Mouse (Mus musculus): ENCODE data around the gene Ets1. TPM values are rescaled to one million over a fixed set of nuclear protein-coding genes. Genes with fewer than 3 reads are reported as not detected.

The Ets1 gene
- total RNA-seq, 1 experiment from 2014 or later, result 744 TPM

DNA sequence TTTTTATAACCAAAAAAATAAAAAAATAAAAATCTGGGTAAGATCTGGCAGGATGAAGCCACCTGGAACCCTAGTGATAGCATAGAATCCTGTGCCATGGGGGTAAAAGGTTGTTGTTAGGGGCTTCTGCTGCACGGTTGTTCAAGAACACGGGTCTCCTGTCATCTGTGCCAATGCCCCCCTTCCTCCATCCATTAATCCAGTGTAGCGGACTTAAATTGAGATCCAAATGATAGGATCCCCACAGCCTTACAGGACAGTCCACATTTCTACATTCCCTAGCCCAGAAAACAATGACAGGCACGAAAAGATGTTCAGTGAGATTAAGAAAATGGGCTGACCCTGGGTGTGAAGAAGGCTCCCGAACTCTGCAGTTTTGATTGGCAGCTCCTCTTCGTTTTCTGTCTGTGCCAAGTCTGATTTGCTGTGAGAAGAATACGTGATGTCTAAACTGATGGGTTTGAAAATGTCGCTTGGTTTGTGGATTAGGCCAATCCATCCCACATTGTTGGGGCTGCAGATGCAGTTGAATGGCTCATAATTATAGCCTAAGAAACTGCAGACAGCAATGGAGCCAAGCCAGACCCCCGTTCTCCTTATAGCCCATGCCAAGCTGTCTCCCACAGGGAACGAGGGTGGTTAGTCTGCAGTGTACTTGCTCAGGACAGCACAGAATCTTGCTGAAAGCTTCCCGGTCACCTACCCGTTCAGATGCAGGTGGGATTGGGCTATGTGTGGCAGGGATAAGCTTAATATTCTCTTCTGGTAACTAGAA, 55.3 kb downstream of the Ets1 start:
- ATAC-seq (ENCODE audit: extremely low read depth, insufficient number of reproducible peaks, low FRiP score, poor library complexity, severe bottlenecking), result no peak

DNA sequence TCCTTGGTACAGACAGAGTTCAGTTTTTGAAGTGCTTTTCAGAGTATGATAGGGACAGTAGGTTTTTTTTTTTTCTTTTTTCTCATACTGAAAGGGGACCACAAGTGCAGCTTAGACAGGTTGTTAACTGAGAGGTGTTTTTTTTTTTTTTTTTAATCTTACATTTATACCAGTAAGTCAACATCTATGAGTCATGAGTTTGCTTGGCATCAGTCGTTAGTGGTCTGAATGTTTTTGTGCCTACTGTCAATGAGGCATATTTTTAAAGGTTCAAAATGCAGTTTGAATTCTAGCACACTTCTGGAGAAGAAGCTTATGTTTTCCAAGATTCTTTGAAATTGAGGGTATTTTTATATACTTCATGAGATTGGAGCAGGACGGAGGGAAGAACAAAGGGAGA, 56.9 kb downstream of the Ets1 start:
- ATAC-seq (ENCODE audit: extremely low read depth, insufficient number of reproducible peaks, low FRiP score, poor library complexity, severe bottlenecking), result no peak

DNA sequence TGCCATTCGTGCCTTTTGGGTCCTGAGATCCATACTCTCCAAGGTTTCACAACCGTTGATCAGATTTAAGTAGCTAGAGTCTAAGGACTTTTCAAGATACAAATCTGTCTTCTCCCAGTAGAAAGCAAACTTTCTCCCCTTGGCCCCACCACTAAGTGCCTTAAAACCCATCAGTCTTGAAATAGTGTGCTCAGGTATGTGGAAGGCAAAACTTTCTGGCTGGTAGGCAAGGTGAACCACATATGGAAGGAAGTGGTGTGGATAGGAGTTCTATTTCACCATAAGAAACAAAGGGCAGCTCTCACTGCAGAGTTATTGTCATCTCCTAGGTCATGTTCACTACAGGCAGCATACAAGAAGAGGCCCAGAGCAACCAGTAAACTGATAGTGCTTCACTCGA, 57.4 kb downstream of the Ets1 start:
- ATAC-seq (ENCODE audit: extremely low read depth, insufficient number of reproducible peaks, low FRiP score, poor library complexity, severe bottlenecking), result no peak

DNA sequence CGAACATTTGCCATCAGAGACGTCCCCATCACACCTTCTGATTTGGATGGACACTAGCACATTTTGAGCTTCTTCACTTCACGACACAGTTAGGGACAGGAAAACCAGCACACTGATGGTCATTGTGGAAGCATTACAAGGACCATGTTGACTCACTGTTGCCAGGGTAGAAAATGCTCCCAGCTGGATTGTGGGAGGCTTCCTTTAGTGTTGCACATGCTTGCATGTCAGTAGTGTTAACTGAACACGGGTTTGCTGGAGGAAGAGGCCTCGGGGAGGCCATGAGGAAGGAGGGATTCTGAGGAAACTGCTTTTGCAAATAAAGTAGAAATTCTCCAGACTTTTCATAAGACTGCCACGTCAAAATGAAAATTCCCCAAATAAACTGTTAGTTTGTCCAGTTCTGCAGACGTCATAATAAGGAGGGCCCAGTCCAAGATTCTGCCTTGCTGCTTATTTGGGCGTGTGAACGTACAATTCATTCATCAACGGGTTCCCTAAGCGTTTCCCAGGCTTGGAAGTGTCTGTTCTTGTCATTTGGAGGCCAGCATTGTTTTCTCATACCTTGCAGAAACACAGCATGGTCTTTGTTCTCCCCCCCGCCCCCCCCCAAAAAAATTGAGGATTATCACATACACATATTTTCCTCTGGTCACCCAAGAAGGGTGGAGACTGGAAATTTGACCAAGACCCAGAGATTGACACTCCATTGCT, 58.2 kb downstream of the Ets1 start:
- ATAC-seq (ENCODE audit: extremely low read depth, insufficient number of reproducible peaks, low FRiP score, poor library complexity, severe bottlenecking), result no peak

DNA sequence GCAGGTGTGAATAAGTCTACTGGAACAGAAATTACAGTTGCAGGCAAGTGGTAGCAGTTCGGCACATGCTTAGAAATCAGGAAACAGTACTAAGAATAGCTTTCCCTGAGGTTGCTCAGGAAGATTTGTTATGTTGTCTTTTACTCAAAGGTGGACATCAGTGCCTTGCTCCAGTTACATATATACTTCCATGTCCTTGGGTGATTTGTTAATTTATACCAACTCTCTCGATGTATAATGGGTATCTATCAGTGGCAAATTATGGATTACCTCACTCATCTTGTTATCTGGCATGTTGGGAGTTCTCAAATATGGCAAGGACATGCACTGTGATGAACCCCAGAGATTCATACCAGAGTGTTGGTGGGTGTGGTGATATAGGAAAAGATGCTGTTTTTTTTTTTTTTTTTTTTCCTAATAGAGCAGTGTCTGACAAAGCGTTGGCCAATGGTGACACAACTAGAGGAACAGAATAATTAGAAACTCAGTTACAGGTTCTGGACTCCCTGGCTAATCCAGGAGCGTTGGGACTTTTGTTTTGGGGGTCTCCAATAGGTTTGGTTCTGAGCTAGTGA, 59.0 kb downstream of the Ets1 start:
- no peak for ATAC-seq (ENCODE audit: extremely low read depth, insufficient number of reproducible peaks, low FRiP score, poor library complexity, severe bottlenecking)

DNA sequence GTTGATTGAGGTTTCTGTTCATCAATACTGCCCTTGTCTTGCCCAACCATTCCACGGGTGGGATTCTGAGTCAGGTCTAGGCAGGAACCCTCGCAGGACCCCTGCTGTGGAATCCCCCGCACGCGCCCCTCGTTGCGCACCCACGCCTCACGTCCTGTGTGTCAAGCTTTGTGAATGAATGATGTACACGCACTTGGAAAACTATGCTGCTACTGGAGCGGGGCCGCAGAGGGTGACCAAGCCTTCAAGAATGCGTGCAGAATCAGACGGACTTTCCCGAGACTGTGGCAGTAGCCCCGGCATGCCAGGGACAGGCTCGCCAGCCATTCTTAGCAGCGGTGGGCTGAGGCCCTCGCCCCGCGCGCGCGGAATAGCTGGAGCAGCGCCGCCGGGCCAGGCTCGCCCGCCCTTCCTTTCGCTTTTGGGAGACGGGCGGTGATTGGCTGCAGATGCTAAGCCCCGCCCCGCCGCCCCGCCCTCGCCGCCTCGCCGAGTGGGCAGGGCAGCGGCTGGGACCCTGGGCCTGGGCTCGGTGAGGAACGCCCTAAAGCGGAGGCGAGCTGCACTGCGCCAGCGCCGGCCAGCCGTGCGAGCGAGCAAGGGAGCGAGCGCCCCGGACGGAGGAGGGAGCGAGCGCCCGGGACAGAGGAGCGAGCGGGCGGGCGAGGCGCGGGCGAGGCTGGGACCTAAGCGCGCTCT, 59.6 kb downstream of the Ets1 start:
- peak; percentile 83 for ATAC-seq (ENCODE audit: extremely low read depth, insufficient number of reproducible peaks, low FRiP score, poor library complexity, severe bottlenecking)

DNA sequence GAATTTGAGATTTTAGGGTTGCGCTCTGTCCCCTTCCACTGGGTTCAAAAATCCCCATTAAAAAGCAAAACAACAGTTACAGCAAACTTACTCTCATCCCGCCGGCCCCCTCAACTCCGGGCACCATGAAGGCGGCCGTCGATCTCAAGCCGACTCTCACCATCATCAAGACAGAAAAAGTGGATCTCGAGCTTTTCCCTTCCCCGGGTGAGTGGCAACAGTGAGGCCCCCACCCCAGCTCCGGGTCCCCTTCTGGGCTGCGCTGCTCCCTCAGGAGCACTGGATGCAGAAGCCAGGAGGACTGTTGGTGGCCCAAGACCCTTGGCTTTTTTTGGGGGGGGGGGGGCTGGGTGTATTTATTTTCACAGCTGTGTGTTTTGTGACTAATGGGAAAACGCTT, 60.2 kb downstream of the Ets1 start:
- no peak for ATAC-seq (ENCODE audit: extremely low read depth, insufficient number of reproducible peaks, low FRiP score, poor library complexity, severe bottlenecking)

DNA sequence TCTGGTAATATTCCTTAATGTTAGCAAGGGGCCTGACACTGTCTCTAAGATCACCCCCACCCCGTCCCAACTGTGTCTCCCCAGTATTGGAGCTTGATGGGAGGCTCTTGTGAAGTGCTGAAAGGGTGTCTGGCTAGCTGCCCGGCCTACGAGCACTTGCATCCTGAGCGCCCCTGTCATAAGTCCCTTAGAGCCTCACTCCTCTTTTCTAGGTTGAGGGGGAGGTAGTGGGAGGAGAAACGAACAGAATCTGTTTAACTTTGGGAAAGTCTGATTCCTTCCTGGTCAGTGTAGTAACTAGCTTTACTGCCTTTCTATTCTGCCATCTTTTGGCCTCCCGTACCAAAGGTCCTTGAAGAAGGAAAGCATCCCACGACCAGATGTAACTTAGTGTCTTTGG, 60.7 kb downstream of the Ets1 start:
- no peak for ATAC-seq (ENCODE audit: extremely low read depth, insufficient number of reproducible peaks, low FRiP score, poor library complexity, severe bottlenecking)

DNA sequence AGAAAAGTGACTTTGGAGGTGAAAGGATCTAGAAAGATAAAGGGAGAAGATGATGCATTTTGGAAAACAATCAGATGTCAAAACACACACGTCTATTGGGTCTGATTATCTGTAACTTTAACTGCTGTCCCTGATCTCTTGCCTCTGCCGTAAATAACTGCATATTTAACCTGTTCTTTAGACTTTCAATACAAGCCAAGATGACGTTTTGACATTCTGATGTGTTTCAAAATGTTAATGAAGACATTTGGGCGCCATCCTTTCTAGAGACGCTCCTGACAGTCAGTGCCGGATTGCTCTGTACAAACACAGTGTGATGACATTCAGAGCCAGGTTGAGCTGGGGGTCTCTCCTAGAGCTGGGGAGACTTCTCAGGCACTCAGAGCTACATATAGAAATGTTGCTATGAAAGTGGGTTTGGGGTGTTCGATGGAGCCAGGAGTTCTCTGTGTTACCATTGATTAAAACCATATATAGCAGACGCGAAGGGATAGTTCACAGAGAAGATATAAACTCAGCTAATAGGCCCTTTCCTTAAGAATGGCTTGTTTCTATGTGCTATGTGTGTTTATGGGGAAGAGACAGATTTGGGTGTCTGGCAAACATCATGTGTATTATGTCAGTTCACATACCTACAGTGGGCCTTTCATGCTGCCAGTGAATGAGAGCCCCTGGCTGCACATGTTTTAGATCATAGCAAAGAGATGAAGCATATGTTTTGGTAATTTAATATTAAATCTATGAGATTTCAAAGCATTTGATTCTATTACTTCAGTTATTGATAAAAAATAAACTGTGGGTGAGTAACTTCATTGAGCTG, 61.5 kb downstream of the Ets1 start:
- no peak for ATAC-seq (ENCODE audit: extremely low read depth, insufficient number of reproducible peaks, low FRiP score, poor library complexity, severe bottlenecking)

DNA sequence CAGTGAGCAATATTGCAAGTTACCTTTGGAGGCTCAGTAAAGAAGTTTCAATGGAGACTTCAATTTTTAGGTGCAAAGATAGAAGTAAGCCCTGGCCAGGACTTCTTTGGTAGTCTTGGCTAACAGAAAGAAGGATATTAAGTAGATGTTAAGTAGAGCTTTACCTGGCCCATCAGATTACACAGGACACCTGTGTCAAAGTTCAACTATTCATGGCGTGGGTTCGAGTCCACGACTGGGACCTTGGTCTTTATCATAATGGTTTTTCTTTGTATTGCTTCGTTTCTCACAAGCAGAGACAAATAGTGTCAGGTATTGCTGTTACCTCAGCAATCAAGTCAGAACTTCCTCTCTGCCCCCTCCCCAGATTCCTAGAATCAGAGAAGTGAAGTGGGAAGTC, 62.7 kb downstream of the Ets1 start:
- no peak for ATAC-seq (ENCODE audit: extremely low read depth, insufficient number of reproducible peaks, low FRiP score, poor library complexity, severe bottlenecking)

DNA sequence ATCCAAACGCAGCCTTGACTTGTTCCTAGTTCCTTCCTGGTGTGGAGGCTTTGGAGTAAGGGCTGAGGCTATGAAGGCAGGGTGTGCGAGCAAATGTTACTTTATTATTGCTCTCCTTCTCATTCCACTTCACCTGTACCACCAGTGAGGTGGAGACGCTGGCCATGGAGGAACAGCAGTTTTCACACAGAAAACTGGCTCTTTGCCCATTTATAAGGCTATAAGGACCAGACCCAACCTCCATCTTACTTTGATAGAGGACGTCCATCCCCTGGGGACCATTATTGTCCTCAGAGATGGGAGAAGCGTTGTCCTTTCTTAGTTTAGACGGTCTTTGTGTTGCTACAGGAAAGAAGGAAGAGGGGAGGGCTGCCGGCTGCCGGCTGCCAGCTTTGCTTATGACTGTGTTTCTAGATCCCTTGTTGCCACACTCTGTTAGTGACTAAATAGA, 63.4 kb downstream of the Ets1 start:
- ATAC-seq (ENCODE audit: extremely low read depth, insufficient number of reproducible peaks, low FRiP score, poor library complexity, severe bottlenecking), result no peak

DNA sequence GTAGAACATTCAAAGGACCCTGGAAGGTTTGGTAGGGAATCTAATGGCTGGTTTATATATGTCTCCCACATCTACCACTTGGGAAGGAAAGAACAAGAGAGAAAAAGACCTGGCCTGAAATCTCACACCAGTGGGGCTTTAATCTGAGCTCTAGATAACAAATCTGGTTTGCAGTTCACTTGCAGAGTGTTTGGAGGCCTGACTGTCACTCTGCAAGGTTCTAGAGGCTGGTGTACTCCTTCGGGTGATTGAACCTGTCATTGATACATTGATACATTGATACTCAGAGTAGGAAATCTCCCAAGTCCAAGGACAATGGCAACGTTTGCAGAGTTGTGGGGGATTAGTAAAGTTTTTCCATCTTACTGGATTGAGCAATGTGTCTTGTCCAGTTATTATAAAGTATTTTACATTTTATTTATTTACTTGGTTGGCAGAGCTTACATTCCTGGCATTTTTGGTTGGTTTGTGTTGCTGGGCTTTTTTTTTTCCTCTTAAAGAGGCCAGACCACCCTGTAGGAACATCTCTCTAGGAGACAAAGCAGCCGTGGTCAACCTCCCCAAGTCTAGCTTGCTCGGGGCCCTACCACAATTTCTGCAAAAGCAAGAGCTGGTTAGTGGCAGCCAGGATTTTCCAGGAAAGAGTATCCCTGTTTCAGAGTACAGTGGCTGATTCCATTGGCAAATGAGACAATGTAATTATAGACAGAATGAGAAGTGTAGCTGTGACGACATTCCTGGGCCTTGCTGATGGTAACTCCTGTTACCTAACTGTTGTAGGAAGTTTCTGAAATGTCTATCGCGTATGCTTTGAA, 64.3 kb downstream of the Ets1 start:
- ATAC-seq (ENCODE audit: extremely low read depth, insufficient number of reproducible peaks, low FRiP score, poor library complexity, severe bottlenecking), result no peak

DNA sequence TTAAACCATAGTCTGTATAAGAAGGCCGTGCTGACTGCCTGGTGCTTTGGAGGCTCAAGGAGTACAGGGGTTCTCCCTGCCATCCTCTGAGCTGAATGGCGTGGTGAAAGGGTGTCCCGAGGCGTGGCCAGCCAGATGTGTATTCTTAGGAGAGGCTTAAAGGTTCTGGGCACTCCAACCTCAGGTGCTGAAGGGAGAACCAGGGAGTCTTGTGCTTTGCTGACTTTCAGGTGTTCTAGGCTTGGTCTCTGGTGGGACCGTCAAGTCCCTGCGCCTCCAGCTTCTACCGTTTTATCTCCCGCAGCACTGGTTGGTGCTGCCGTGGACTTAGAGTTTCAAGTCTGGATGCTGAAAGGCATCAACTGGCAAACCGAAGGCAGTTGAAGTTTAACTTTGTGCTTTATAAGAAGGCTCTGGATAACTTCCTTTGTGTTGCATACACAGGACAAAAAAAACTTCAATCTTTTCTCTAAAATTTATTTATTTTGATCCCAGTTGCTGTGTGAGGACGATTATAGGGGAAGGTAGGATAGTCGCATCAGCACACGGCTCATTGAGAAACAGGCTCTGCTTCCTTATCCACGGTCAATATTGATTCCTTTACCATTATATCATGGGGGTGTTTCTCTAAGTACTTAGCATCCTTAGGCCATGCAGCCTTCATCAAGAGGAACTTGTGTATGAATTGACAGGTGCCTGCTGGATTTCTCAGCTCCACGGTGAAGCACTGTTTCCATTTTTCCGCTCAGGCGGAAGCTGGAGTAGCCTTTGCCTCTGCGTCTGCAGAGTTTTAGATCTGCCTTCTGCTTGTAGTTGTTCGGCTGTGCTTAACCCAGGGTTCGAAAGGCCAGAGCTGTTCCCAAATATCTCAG, 65.3 kb downstream of the Ets1 start:
- ATAC-seq (ENCODE audit: extremely low read depth, insufficient number of reproducible peaks, low FRiP score, poor library complexity, severe bottlenecking), result no peak

DNA sequence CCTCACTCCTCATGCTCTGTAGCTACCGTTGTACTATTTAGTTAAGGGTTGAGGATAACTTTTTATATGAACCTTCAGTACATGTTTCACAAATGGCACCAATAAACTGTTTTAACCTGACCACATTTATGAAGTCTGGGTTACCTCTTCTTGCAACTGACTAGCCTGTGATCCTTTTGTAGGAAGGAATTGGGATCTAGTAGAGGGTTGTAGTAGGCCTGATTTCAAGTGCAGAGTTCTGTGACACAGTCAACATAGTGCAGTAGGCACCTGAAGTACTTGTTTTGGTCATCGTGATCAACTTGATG, 65.9 kb downstream of the Ets1 start:
- no peak for ATAC-seq (ENCODE audit: extremely low read depth, insufficient number of reproducible peaks, low FRiP score, poor library complexity, severe bottlenecking)

DNA sequence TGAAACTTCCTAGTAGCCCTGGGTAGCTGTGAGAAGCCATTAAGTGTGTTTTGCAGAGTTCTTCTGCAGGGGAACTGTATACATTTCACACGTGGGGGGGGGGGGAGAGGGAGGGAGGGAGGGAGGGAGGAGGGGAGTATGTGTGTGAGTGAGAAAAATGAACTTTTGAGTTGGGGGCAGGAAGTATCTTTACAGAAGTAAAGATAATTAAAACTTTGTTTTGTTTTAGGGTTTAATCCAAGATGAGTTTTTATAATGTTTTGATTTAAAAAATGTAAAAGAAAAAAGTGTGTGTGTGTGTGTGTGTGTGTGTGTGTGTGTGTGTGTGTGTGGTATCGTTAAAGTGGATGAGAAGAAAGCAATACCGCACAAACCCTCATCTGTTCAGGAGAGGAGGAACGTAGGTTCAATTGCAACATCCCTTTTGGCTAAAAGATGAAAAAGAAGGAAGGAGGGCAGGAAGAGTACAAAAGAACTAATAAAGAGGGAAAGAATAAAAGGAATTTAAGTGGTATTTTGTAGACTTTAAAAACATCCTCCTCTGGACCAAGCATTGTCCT, 66.9 kb downstream of the Ets1 start:
- no peak for ATAC-seq (ENCODE audit: extremely low read depth, insufficient number of reproducible peaks, low FRiP score, poor library complexity, severe bottlenecking)

DNA sequence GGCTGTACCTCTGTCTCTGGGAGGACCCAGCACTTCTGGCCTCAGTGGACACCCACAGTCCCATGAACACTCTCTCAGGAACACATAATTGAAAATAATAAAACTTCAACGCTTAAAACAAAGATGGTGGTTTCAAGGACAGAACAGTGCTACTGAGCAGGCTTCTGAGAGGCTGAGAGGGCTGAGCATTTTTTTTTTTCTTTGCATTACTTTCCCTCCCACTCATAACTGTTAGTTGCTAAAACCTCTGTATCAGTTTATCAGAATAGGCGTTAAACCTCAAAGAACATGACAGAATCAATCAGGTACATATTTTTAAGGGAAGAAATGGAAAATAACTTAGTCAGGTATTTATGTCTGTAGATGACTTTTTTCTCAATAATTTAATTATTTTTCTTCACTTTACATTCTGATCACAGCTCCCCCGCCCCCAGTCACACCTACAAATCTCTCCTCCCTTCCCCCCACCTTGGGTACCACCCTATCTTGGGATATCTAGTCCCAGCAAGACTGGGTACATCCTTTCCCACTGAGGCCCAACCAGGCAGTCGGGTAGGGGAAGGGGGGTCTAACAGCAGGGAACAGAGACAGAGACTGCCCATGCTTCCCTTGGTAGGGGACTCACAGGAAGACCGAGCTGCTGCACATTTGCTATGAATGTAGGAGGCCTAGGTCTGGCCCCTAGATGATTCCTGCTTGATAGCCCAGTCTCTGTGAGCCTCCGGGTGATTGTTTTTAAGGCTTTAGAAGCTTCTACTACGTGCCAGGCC, 68.1 kb downstream of the Ets1 start:
- ATAC-seq (ENCODE audit: extremely low read depth, insufficient number of reproducible peaks, low FRiP score, poor library complexity, severe bottlenecking), result no peak
